Mouse (Mus musculus): ENCODE measurements around the gene Foxn1. TPM values are rescaled to one million over a fixed set of nuclear protein-coding genes. Genes with fewer than 3 reads are reported as not detected.

Gene Foxn1
- polyA plus RNA-seq, 1 experiment from 2014 or later, result not detected

DNA sequence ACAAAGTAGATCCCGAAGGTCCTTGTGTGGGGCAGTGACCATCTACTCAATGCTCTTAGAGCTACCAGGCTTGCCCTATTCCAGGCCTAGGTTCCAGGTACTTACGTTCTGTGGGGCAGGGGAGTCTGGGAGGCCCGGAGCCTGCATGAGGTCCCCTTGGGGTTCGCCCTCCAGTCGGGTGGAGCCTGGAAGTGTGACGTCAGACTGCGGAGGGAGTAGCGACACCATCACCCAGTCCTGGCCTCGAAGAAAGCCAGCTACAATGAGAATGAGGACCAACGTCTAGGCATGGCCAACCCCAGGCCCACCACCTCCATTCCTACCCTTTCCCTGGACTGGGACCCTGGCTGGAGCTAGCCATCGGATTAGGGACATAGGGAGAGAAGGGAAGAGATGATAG lies 14.6 kb downstream of the Foxn1 start:
- Histone ChIP-seq H3K9me3 (replicated peaks; ENCODE audit: control insufficient read depth, low read length) (no peaks in the 10 kb centered on the region), H3K27ac (ENCODE audit: low read depth, low read length) (no peak overlapping the region), H3K4me2 (ENCODE audit: low read length) (no peak overlapping the region), H3K9ac (ENCODE audit: low read length) (no peak overlapping the region), H3K4me3 (ENCODE audit: low read depth, low read length) (no peak overlapping the region), H3K36me3 (ENCODE audit: control insufficient read depth, insufficient read depth, low read length) (no peaks in the 10 kb centered on the region), H3K4me1 (ENCODE audit: control insufficient read depth, insufficient read depth, low read length) (no peaks in the 10 kb centered on the region), H3K27me3 (replicated peaks; ENCODE audit: control insufficient read depth, insufficient read depth, low read length) (no peaks in the 10 kb centered on the region)
- WGBS, result 93% methylated on average over 11 of the region's 11 CpGs
- ATAC-seq, result no peak
- no peak for DNase-seq (ENCODE audit: low spot score)

DNA sequence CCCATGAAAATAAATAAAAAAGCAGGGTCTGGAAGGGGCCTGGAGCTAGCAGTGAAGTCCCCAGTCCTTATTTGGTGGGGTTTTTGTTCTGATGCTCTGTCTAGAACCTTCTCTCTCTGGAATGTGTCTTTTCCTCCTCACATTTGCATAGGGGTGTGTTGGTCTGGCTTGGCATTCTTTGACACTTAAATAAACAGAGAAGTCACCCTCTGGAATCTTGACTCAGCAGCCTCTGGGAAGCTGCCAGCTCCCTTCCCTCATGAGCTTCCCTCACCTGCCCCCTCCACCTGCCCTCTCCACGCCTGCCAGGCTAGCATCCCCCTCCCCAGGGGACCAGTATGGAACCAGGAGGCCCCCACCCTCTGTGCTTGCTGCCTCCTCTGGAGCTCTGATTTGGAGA lies 16.0 kb downstream of the Foxn1 start:
- H3K36me3 ChIP-seq (ENCODE audit: control insufficient read depth, insufficient read depth, low read length), result no peaks in the 10 kb centered on the region
- no peaks in the 10 kb centered on the region for H3K27me3 ChIP-seq (replicated peaks; ENCODE audit: control insufficient read depth, insufficient read depth, low read length)
- H3K9me3 ChIP-seq (replicated peaks; ENCODE audit: control insufficient read depth, low read length), result no peaks in the 10 kb centered on the region
- H3K9ac ChIP-seq (ENCODE audit: low read length), result no peak overlapping the region
- no peak overlapping the region for H3K4me3 ChIP-seq (ENCODE audit: low read depth, low read length)
- DNase-seq (ENCODE audit: low spot score), result no peak
- H3K4me2 ChIP-seq (ENCODE audit: low read length), result no peak overlapping the region
- no peak for ATAC-seq
- no peaks in the 10 kb centered on the region for H3K4me1 ChIP-seq (ENCODE audit: control insufficient read depth, insufficient read depth, low read length)
- H3K27ac ChIP-seq (ENCODE audit: low read depth, low read length), result no peak overlapping the region
- WGBS, result 65% methylated on average over 1 of the region's 1 CpGs

DNA sequence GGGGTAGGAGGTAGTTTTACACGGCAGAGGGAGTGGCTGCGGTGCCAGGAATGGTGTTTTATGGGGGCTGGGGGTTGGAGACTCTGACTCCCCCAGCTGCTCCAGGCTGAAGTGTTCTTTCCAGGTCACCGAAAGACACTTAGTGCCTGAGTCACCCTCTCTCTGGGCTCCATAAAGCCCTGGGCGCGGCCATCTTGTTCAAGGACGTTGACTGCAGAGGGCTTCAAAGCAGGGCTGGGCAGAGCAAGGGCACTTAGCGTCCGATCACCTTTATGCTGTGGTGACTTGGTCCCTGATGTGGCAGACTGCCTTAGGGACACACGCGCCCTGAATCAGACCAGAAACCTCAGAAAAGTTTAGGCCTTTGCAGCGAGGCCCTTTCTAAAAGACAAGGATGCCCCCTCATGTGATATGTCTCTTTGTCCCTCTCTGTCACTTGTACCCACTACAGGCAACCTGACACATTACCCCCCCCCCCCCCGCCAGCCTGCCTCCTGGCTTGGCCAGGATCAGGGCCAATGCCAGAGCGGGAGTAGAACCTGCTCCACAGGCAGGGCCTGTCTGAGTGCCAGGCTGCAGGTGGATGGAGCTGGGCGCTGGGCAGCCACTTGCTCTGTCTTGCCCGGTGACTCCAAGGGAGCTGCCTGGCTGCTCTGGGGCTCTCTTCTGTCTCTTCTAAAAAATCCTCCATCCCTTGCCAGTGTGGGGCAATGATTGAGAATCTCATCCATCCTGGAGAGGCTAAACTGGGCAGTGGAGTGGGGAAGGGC lies 18.7 kb downstream of the Foxn1 start:
- H3K4me3 ChIP-seq (ENCODE audit: low read depth, low read length), result no peak overlapping the region
- no peak for DNase-seq (ENCODE audit: low spot score)

DNA sequence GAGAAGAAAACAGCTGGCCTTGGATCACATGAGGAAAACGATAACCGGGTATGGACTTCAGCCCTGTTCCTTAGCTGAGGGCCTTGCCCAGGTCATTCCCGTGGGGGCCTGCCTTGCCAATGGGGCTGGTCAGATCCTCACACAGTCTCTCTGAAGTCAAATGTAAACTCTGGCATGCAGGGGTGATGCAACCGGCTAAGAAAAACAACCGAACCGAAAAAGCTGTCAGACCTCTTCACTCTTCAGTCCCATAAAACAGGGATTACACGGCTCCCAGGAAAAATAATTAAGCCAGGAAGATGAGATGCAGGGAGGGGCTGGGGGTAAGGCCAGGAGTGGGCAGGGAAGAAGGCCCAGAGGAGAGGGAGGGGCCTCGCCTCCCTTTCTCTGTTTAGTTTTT lies 22.3 kb downstream of the Foxn1 start:
- ATAC-seq (no peak), DNase-seq (ENCODE audit: low spot score) (no peak)
- 58% methylated on average over 8 of the region's 8 CpGs for WGBS
- H3K27me3 ChIP-seq (replicated peaks; ENCODE audit: control insufficient read depth, insufficient read depth, low read length), result no peaks in the 10 kb centered on the region
- no peak overlapping the region for H3K27ac ChIP-seq (ENCODE audit: low read depth, low read length)
- no peaks in the 10 kb centered on the region for H3K4me1 ChIP-seq (ENCODE audit: control insufficient read depth, insufficient read depth, low read length)
- H3K9ac ChIP-seq (ENCODE audit: low read length), result no peak overlapping the region
- H3K36me3 ChIP-seq (ENCODE audit: control insufficient read depth, insufficient read depth, low read length), result no peaks in the 10 kb centered on the region
- H3K4me3 ChIP-seq (ENCODE audit: low read depth, low read length), result no peak overlapping the region
- no peak overlapping the region for H3K4me2 ChIP-seq (ENCODE audit: low read length)
- H3K9me3 ChIP-seq (replicated peaks; ENCODE audit: control insufficient read depth, low read length), result no peaks in the 10 kb centered on the region

More for the DNA sequence above, 18.7 kb downstream of the Foxn1 start:
- WGBS, result 91% methylated on average over 15 of the region's 15 CpGs
- Histone ChIP-seq H3K27ac (ENCODE audit: low read depth, low read length) (no peak overlapping the region), H3K4me2 (ENCODE audit: low read length) (no peak overlapping the region), H3K4me1 (ENCODE audit: control insufficient read depth, insufficient read depth, low read length) (no peaks in the 10 kb centered on the region), H3K36me3 (ENCODE audit: control insufficient read depth, insufficient read depth, low read length) (no peaks in the 10 kb centered on the region), H3K9me3 (replicated peaks; ENCODE audit: control insufficient read depth, low read length) (no peaks in the 10 kb centered on the region), H3K9ac (ENCODE audit: low read length) (no peak overlapping the region), H3K27me3 (replicated peaks; ENCODE audit: control insufficient read depth, insufficient read depth, low read length) (no peaks in the 10 kb centered on the region)
- ATAC-seq, result no peak

DNA sequence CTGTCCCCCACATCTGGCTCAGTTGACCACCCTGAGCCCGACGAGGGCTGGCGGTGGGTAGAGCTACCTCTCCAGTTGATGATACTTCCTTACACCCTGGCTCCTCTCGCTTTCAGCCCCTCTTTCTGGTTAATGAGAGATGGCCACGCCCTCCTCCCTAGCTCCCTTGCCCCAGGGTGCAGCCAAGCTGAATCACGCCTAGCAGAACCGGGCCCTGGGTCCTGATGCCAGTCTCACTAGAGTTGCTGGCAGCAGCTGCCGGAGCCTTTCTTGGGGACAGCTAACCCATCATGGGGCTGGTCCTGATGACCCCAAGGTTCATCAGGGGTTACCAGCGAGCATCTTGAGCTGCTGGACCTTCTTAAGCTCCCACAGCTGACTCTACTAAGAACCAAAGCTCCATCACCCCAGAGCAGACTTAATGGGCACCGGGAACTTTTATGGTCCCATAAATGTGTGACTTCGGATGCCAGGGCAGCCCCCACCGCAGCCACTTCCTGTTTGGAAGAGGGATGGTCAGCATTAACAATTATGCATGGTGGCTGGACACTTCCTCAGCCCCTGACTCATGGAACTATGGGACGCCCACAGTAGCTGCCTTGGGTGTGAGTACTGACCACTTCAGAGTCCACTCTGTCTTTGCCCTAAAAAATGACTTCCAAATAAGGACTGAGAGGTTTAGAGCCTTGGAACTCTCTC lies 22.9 kb downstream of the Foxn1 start:
- no peak overlapping the region for H3K27ac ChIP-seq (ENCODE audit: low read depth, low read length)
- H3K4me3 ChIP-seq (ENCODE audit: low read depth, low read length), result no peak overlapping the region
- no peaks in the 10 kb centered on the region for H3K4me1 ChIP-seq (ENCODE audit: control insufficient read depth, insufficient read depth, low read length)
- ATAC-seq, result no peak
- H3K36me3 ChIP-seq (ENCODE audit: control insufficient read depth, insufficient read depth, low read length), result no peaks in the 10 kb centered on the region
- H3K9ac ChIP-seq (ENCODE audit: low read length), result no peak overlapping the region
- no peaks in the 10 kb centered on the region for H3K27me3 ChIP-seq (replicated peaks; ENCODE audit: control insufficient read depth, insufficient read depth, low read length)
- no peak overlapping the region for H3K4me2 ChIP-seq (ENCODE audit: low read length)
- DNase-seq (ENCODE audit: low spot score), result no peak
- 84% methylated on average over 13 of the region's 13 CpGs for WGBS
- no peaks in the 10 kb centered on the region for H3K9me3 ChIP-seq (replicated peaks; ENCODE audit: control insufficient read depth, low read length)

- Histone ChIP-seq H3K4me3 (ENCODE audit: low read depth, low read length) (no peak overlapping the region), H3K27me3 (replicated peaks; ENCODE audit: control insufficient read depth, insufficient read depth, low read length) (no peaks in the 10 kb centered on the region), H3K36me3 (ENCODE audit: control insufficient read depth, insufficient read depth, low read length) (no peaks in the 10 kb centered on the region), H3K27ac (ENCODE audit: low read depth, low read length) (no peak overlapping the region), H3K9ac (ENCODE audit: low read length) (no peak overlapping the region), H3K4me1 (ENCODE audit: control insufficient read depth, insufficient read depth, low read length) (no peaks in the 10 kb centered on the region), H3K9me3 (replicated peaks; ENCODE audit: control insufficient read depth, low read length) (no peaks in the 10 kb centered on the region), H3K4me2 (ENCODE audit: low read length) (no peak overlapping the region)
- WGBS, result 53% methylated on average over 2 of the region's 2 CpGs
- no peak; the same call in 1 of the 2 replicates for ATAC-seq
- no peak for DNase-seq (ENCODE audit: low spot score)
Measured at GRCm38 (mm10) chr11:78360789-78361131, 25.6 kb downstream of the Foxn1 start.

- Histone ChIP-seq H3K9ac (ENCODE audit: low read length) (no peak overlapping the region), H3K27ac (ENCODE audit: low read depth, low read length) (no peak overlapping the region), H3K36me3 (ENCODE audit: control insufficient read depth, insufficient read depth, low read length) (no peaks in the 10 kb centered on the region), H3K4me2 (ENCODE audit: low read length) (peak overlapping the region; percentile 41), H3K9me3 (replicated peaks; ENCODE audit: control insufficient read depth, low read length) (no peaks in the 10 kb centered on the region), H3K27me3 (replicated peaks; ENCODE audit: control insufficient read depth, insufficient read depth, low read length) (no peaks in the 10 kb centered on the region), H3K4me1 (ENCODE audit: control insufficient read depth, insufficient read depth, low read length) (no peaks in the 10 kb centered on the region), H3K4me3 (ENCODE audit: low read depth, low read length) (peak overlapping the region; percentile 14; the same call in 1 of the 2 replicates)
- peak; percentile 82 for DNase-seq (ENCODE audit: low spot score)
- ATAC-seq, result peak; percentile 70
- WGBS, result 13% methylated on average over 13 of the region's 13 CpGs
Measured at GRCm38 (mm10) chr11:78360125-78360788, 26.1 kb downstream of the Foxn1 start.

- no peaks in the 10 kb centered on the region for H3K9me3 ChIP-seq (replicated peaks; ENCODE audit: control insufficient read depth, low read length)
- no peaks in the 10 kb centered on the region for H3K36me3 ChIP-seq (ENCODE audit: control insufficient read depth, insufficient read depth, low read length)
- no peaks in the 10 kb centered on the region for H3K4me1 ChIP-seq (ENCODE audit: control insufficient read depth, insufficient read depth, low read length)
- H3K4me3 ChIP-seq (ENCODE audit: low read depth, low read length), result no peak overlapping the region
- 14% methylated on average over 22 of the region's 22 CpGs for WGBS
- H3K9ac ChIP-seq (ENCODE audit: low read length), result no peak overlapping the region
- DNase-seq (ENCODE audit: low spot score) (no peak), ATAC-seq (no peak)
- H3K4me2 ChIP-seq (ENCODE audit: low read length), result no peak overlapping the region
- H3K27me3 ChIP-seq (replicated peaks; ENCODE audit: control insufficient read depth, insufficient read depth, low read length), result no peaks in the 10 kb centered on the region
- no peak overlapping the region for H3K27ac ChIP-seq (ENCODE audit: low read depth, low read length)
Measured at GRCm38 (mm10) chr11:78358330-78359007, 27.9 kb downstream of the Foxn1 start.

All from forebrain, embryonic 14.5 days (tissue).